Mouse (Mus musculus): ENCODE data around the gene Kdelr3. TPM values are rescaled to one million over a fixed set of nuclear protein-coding genes. Genes with fewer than 3 reads are reported as not detected.

The Kdelr3 gene
- 32.2 and 39.2 TPM in 2 replicates for polyA plus RNA-seq (2016; fragmentation: Nextera tagmentation; extraction: Ambion mirVana)

GRCm38 (mm10) chr15:79516171-79517096, at the start of gene Kdelr3:
TSS of gene Kdelr3 (plus strand) at chr15:79516411.
- Histone ChIP-seq H3K27me3 (peaks cover 65% of the 10 kb centered on the region), H3K9ac (peak within 1 kb of the TSS; percentile 59), H3K36me3 (no peaks in the 10 kb centered on the region), H3K9me3 (replicated peaks) (no peaks in the 10 kb centered on the region), H3K4me3 (peak within 1 kb of the TSS; percentile 48), H3K27ac (no peak within 1 kb of the TSS), H3K4me2 (replicated peaks) (peak within 1 kb of the TSS; percentile 82), H3K4me1 (peaks cover 34% of the 10 kb centered on the region)
- 1% methylated on average over 71 of the region's 71 CpGs for WGBS
- no peak for ATAC-seq (ENCODE audit: low FRiP score)

- WGBS = 4% methylated on average over 18 of the region's 18 CpGs
- ATAC-seq (ENCODE audit: low FRiP score) = peak; percentile 63
- H3K9ac ChIP-seq = no peak overlapping the region
- H3K27ac ChIP-seq = no peak overlapping the region
- no peaks in the 10 kb centered on the region for H3K36me3 ChIP-seq
- H3K4me2 ChIP-seq (replicated peaks) = no peak overlapping the region
- H3K4me3 ChIP-seq = no peak overlapping the region
- H3K9me3 ChIP-seq (replicated peaks) = 0 out of 2 replicates have a peak, but pooled peaks cover 6% of the 10 kb centered on the region
- H3K4me1 ChIP-seq = peaks cover 13% of the 10 kb centered on the region
- H3K27me3 ChIP-seq = peaks cover 22% of the 10 kb centered on the region
Measured at GRCm38 (mm10) chr15:79466601-79467286, 49.5 kb upstream of the Kdelr3 start.

- H3K27ac ChIP-seq = no peak overlapping the region
- no peak overlapping the region for H3K4me2 ChIP-seq (replicated peaks)
- H3K4me1 ChIP-seq = peaks cover 13% of the 10 kb centered on the region
- H3K9ac ChIP-seq = no peak overlapping the region
- ATAC-seq (ENCODE audit: low FRiP score) = no peak
- WGBS = 67% methylated on average over 5 of the region's 5 CpGs
- H3K4me3 ChIP-seq = no peak overlapping the region
- no peaks in the 10 kb centered on the region for H3K36me3 ChIP-seq
- H3K27me3 ChIP-seq = peaks cover 4% of the 10 kb centered on the region; the same call in 1 of the 2 replicates
- H3K9me3 ChIP-seq (replicated peaks) = no peaks in the 10 kb centered on the region
Measured at GRCm38 (mm10) chr15:79469577-79469976, 46.6 kb upstream of the Kdelr3 start.

GRCm38 (mm10) chr15:79470583-79470982, 45.6 kb upstream of the Kdelr3 start:
- no peak overlapping the region for H3K27ac ChIP-seq
- peaks cover 13% of the 10 kb centered on the region for H3K4me1 ChIP-seq
- H3K9ac ChIP-seq = no peak overlapping the region
- 28% methylated on average over 17 of the region's 17 CpGs for WGBS
- H3K4me2 ChIP-seq (replicated peaks) = peak overlapping the region; percentile 34
- no peaks in the 10 kb centered on the region for H3K36me3 ChIP-seq
- H3K9me3 ChIP-seq (replicated peaks) = no peaks in the 10 kb centered on the region
- H3K4me3 ChIP-seq = peak overlapping the region; percentile 17
- H3K27me3 ChIP-seq = peaks cover 4% of the 10 kb centered on the region; the same call in 1 of the 2 replicates
- no peak for ATAC-seq (ENCODE audit: low FRiP score)

GRCm38 (mm10) chr15:79471095-79471494, 45.1 kb upstream of the Kdelr3 start:
- no peaks in the 10 kb centered on the region for H3K9me3 ChIP-seq (replicated peaks)
- 51% methylated on average over 10 of the region's 10 CpGs for WGBS
- no peaks in the 10 kb centered on the region for H3K36me3 ChIP-seq
- peaks cover 13% of the 10 kb centered on the region for H3K4me1 ChIP-seq
- H3K27ac ChIP-seq = no peak overlapping the region
- peaks cover 4% of the 10 kb centered on the region; the same call in 1 of the 2 replicates for H3K27me3 ChIP-seq
- H3K4me2 ChIP-seq (replicated peaks) = peak overlapping the region; percentile 34
- no peak for ATAC-seq (ENCODE audit: low FRiP score)
- H3K4me3 ChIP-seq = no peak overlapping the region
- no peak overlapping the region for H3K9ac ChIP-seq

- Histone ChIP-seq H3K4me2 (replicated peaks) (no peak overlapping the region), H3K27ac (no peak overlapping the region), H3K4me1 (peaks cover 15% of the 10 kb centered on the region), H3K36me3 (no peaks in the 10 kb centered on the region), H3K4me3 (no peak overlapping the region), H3K27me3 (no peaks in the 10 kb centered on the region), H3K9ac (no peak overlapping the region), H3K9me3 (replicated peaks) (no peaks in the 10 kb centered on the region)
- no peak for ATAC-seq (ENCODE audit: low FRiP score)
- 81% methylated on average over 5 of the region's 5 CpGs for WGBS
Measured at GRCm38 (mm10) chr15:79473042-79473441, 43.2 kb upstream of the Kdelr3 start.

GRCm38 (mm10) chr15:79473638-79474355, 42.4 kb upstream of the Kdelr3 start:
- WGBS = 57% methylated on average over 12 of the region's 12 CpGs
- Histone ChIP-seq H3K4me1 (peaks cover 15% of the 10 kb centered on the region), H3K9me3 (replicated peaks) (no peaks in the 10 kb centered on the region), H3K36me3 (no peaks in the 10 kb centered on the region), H3K27me3 (no peaks in the 10 kb centered on the region), H3K4me2 (replicated peaks) (no peak overlapping the region), H3K9ac (no peak overlapping the region), H3K4me3 (no peak overlapping the region), H3K27ac (no peak overlapping the region)
- ATAC-seq (ENCODE audit: low FRiP score) = no peak

- Histone ChIP-seq H3K27ac (no peak overlapping the region), H3K36me3 (no peaks in the 10 kb centered on the region), H3K4me3 (no peak overlapping the region), H3K4me2 (replicated peaks) (no peak overlapping the region), H3K9me3 (replicated peaks) (no peaks in the 10 kb centered on the region), H3K27me3 (peaks cover 10% of the 10 kb centered on the region; the same call in 1 of the 2 replicates), H3K9ac (no peak overlapping the region), H3K4me1 (peaks cover 3% of the 10 kb centered on the region; the same call in 1 of the 2 replicates)
- ATAC-seq (ENCODE audit: low FRiP score) = no peak
- WGBS = 59% methylated on average over 6 of the region's 6 CpGs
Measured at GRCm38 (mm10) chr15:79477227-79477626, 39.0 kb upstream of the Kdelr3 start.

- H3K36me3 ChIP-seq = no peaks in the 10 kb centered on the region
- no peak overlapping the region for H3K27ac ChIP-seq
- H3K9me3 ChIP-seq (replicated peaks) = no peaks in the 10 kb centered on the region
- no peak overlapping the region; the same call in 1 of the 2 replicates for H3K9ac ChIP-seq
- H3K4me3 ChIP-seq = no peak overlapping the region
- WGBS = 9% methylated on average over 15 of the region's 15 CpGs
- peaks cover 3% of the 10 kb centered on the region; the same call in 1 of the 2 replicates for H3K4me1 ChIP-seq
- ATAC-seq (ENCODE audit: low FRiP score) = no peak
- no peak overlapping the region for H3K4me2 ChIP-seq (replicated peaks)
- H3K27me3 ChIP-seq = peaks cover 10% of the 10 kb centered on the region; the same call in 1 of the 2 replicates
Measured at GRCm38 (mm10) chr15:79481181-79481688, 35.0 kb upstream of the Kdelr3 start.

- WGBS = 65% methylated on average over 11 of the region's 11 CpGs
- no peak overlapping the region; the same call in 1 of the 2 replicates for H3K9ac ChIP-seq
- no peak overlapping the region for H3K4me3 ChIP-seq
- H3K9me3 ChIP-seq (replicated peaks) = no peaks in the 10 kb centered on the region
- H3K27ac ChIP-seq = no peak overlapping the region
- no peak for ATAC-seq (ENCODE audit: low FRiP score)
- 0 out of 2 replicates have a peak, but pooled peaks cover 5% of the 10 kb centered on the region for H3K4me1 ChIP-seq
- H3K36me3 ChIP-seq = no peaks in the 10 kb centered on the region
- H3K4me2 ChIP-seq (replicated peaks) = no peak overlapping the region
- H3K27me3 ChIP-seq = peaks cover 25% of the 10 kb centered on the region
Measured at GRCm38 (mm10) chr15:79489463-79489862, 26.7 kb upstream of the Kdelr3 start.

- WGBS = 51% methylated on average over 18 of the region's 18 CpGs
- Histone ChIP-seq H3K9ac (no peak overlapping the region), H3K27ac (no peak overlapping the region), H3K36me3 (no peaks in the 10 kb centered on the region), H3K9me3 (replicated peaks) (no peaks in the 10 kb centered on the region), H3K4me2 (replicated peaks) (no peak overlapping the region), H3K27me3 (peaks cover 44% of the 10 kb centered on the region), H3K4me1 (0 out of 2 replicates have a peak, but pooled peaks cover 5% of the 10 kb centered on the region), H3K4me3 (no peak overlapping the region)
- ATAC-seq (ENCODE audit: low FRiP score) = no peak
Measured at GRCm38 (mm10) chr15:79493527-79493926, 22.7 kb upstream of the Kdelr3 start.

Data from hindbrain, embryonic 12.5 days (tissue).